Mouse (Mus musculus): ENCODE measurements around the gene Eps8. TPM values are rescaled to one million over a fixed set of nuclear protein-coding genes. Genes with fewer than 3 reads are reported as not detected.

Eps8 gene
- total RNA-seq, 2 experiments from 2014 or later, result 30.1 to 32.2 TPM

DNA sequence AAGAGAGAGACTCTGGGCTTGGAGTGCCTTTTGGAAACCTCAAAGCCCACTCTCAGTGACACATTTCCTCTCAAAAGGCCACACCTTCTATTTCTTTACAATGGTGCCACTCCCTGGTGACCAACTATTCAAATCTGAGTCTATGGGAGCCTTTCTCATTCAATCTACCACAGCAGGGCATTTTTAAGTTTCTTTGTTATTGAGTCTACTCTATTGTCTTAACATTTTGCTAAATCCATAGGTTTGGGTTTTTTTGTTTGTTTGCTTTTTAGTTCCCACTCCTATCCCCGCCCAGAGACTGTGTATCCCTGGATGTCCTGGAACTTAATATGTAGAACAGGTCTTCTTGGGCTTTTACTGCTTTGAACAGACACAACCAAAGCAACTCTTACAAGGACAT is 14.8 kb upstream of the Eps8 start:
- intact Hi-C loops (cut with DNase I), result no loop called here
- no peak for DNase-seq (ENCODE audit: low spot score in 2 of 2)

GRCm38 (mm10) chr6:137668331-137668730 is 13.7 kb upstream of the Eps8 start:
- no peak for DNase-seq (ENCODE audit: low spot score in 2 of 2)
- intact Hi-C loops (cut with DNase I), result no loop called here

DNA sequence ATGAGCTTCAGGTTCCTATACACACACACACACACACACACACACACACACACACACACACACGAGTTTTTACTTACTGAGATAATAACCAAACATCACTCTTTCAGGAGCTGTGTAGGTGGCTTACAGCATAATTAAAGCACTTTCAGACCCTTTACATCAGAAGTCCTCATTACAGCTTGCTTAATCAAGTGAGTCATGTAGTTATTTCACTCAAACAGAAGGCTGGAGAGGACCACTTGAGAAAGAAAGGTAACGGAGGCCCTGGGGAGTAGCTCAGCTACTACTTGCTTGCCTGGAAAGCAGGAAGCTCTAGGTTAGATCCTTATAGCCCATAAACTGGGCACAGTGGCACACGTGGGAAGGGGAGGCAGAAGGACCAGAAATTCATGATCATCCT is 13.0 kb upstream of the Eps8 start:
- intact Hi-C loops (cut with DNase I), result no loop called here
- no peak for DNase-seq (ENCODE audit: low spot score in 2 of 2)

GRCm38 (mm10) chr6:137664936-137665335 is 10.3 kb upstream of the Eps8 start:
- DNase-seq (ENCODE audit: low spot score in 2 of 2), result no peak

DNA sequence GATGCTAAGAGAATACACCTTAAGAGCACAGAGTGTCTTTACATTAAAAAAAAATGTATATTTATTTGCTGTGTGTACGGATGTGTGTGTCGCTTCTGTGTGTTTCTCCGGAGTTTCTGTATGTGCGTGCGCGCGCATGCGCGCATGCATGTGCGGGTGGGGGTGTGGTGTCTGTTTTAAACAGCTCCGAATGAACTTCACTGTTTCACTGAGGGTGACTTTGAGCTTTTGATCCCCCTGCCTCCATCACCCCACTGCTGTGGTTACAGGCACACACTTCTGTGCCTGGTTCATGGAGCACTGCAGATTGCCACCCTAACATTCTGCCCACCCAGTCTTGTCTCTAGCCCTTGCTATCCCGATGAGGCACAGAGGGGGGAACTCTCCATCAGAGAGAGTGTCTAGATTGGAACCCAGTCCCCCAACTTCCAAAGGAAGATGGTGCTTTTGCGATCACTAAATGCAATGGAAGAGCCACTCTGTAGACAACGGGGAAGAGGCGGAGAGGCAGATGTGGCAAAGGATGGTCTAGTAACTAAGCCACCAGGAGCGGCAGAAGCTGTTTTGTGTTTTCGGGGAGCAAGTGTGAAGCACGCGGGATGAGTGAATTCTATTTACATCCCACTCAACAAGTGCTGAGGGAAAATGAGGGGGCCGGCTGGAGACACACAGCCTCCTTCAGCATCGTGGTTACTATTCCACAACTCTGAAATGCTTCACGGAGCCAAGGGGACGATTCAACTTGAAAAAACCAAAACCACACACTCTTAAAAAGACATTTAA is 7.1 kb upstream of the Eps8 start:
- peak; percentile 72 to 84 for DNase-seq (ENCODE audit: low spot score in 2 of 2)
- intact Hi-C loops (cut with DNase I), result loop anchor here (5.0 kb wide), 1 partner anchor 51 kb away; no protein-coding TSS in a partner anchor

More at GRCm38 (mm10) chr6:137664936-137665335, 10.3 kb upstream of the Eps8 start:
- intact Hi-C loops (cut with DNase I), result loop anchor here (5.0 kb wide), 1 partner anchor 47 kb away; no protein-coding TSS in a partner anchor

DNA sequence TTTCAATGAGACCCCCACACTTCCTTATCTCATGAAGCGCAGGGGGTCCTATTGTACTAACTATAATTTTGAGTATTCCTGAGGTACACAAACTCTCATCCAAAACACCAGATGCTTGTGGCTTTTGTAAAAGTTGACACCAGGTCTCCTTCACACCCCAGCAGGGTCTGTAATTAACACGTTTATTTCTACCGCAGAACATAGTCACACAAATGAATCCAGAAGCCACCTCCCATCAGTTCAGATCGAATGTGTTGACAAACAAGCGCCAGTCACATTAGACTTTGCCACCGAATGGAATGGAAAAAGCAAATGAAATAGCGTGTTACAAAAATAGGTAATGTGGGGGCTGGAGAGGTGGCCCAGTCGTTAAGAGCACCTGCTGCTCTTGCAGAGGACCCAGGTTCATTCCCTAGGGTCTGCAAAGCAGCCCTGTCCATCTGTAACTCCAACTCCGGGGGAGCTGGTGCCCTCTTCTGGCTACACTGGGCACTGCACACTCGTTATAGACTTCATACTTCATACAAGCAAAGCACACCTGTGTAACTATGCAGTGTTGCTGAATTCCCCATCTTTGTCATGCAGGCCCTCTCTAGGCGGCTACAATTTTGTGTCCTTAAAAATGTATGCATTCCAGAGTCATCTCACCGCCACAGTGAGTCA is 3.9 kb upstream of the Eps8 start:
- intact Hi-C loops (cut with DNase I), result no loop called here
- DNase-seq (ENCODE audit: low spot score in 2 of 2), result no peak

DNA sequence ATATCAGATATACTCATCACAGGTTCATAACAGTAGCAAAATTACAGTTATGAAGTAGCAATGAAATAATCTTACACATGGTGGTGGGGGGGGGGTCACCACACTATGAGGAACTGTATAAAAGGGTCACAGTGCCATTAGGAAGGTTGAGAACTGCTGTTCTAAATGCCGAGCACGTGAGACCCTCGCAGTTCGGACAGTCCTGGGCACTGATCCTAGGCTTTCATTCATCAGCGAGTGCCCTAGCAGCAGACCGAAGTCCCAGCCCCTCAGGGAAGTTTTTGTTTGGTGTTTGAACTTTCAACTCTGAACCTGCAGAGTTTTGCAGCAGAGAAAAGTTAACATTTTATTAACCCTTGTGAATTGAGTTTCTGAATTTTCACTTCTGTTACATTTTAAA is 2.5 kb upstream of the Eps8 start:
- intact Hi-C loops (cut with DNase I), result no loop called here
- DNase-seq (ENCODE audit: low spot score in 2 of 2), result no peak

DNA sequence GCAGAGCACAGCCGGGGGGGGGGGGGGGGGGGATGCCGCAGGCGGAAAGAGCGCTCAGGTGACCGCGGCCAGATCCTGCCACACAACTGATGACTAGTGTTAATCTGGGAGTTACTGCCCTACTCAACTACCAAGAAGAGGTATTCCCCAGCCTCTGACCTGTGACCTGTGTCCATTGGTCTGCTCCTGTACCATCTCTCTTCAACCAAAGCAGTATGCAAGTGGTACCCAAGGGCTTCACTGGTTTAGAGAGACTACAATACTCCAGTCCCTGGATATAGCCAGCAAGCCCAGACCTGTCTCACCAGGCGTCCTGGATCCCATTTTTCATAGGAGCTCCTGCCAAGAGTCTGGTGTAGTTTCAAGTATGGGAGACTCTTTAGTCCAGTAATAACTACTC is 5.1 kb downstream of the Eps8 start:
- DNase-seq (ENCODE audit: low spot score in 2 of 2), result no peak
- intact Hi-C loops (cut with DNase I), result loop anchor here (2.0 to 5.0 kb wide), 2 partner anchors 75 to 192 kb away; no protein-coding TSS in a partner anchor

DNA sequence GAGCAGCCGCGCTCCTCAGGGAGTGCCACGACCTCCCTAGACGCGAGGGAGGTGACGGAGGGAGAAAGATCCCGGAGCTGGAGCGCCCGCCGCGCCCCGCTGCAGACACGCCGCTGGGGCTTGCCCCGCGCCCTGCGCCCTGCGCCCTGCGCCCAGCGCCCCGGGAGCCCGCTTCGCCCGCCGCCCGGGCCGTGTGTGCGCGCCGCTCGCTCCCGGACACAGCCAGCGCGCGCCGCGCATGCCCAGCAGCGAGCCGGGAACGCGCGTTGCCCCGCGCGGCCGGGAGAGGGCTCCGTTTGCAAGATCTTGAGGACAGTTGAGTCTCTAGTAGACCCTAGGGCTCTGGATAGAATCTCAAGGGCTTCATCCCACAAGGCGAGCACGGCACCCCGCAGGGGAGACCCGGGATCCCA is 5.6 kb downstream of the Eps8 start:
- intact Hi-C loops (cut with DNase I), result loop anchor here (2.0 to 5.0 kb wide), 2 partner anchors 76 to 192 kb away; no protein-coding TSS in a partner anchor
- peak; percentile 86 for DNase-seq (ENCODE audit: low spot score in 2 of 2)

- intact Hi-C loops (cut with DNase I), result loop anchor here (2.0 to 5.0 kb wide), 2 partner anchors 76 to 191 kb away; no protein-coding TSS in a partner anchor
- no peak for DNase-seq (ENCODE audit: low spot score in 2 of 2)
These were observed 6.3 kb downstream of the Eps8 start for GRCm38 (mm10) chr6:137648110-137649067.

- DNase-seq (ENCODE audit: low spot score in 2 of 2), result no peak
- intact Hi-C loops (cut with DNase I), result loop anchor here (2.0 to 5.0 kb wide), 2 partner anchors 77 to 190 kb away; no protein-coding TSS in a partner anchor
These were observed 7.0 kb downstream of the Eps8 start for GRCm38 (mm10) chr6:137647646-137648045.

- intact Hi-C loops (cut with DNase I), result loop anchor here (5.0 kb wide), 1 partner anchor 189 kb away; no protein-coding TSS in a partner anchor
- DNase-seq (ENCODE audit: low spot score in 2 of 2), result no peak
These were observed 8.0 kb downstream of the Eps8 start for GRCm38 (mm10) chr6:137646726-137647125.

- intact Hi-C loops (cut with DNase I), result loop anchor here (5.0 kb wide), 2 partner anchors 53 to 188 kb away; no protein-coding TSS in a partner anchor
- DNase-seq (ENCODE audit: low spot score in 2 of 2), result no peak
These were observed 9.8 kb downstream of the Eps8 start for GRCm38 (mm10) chr6:137644893-137645292.

DNA sequence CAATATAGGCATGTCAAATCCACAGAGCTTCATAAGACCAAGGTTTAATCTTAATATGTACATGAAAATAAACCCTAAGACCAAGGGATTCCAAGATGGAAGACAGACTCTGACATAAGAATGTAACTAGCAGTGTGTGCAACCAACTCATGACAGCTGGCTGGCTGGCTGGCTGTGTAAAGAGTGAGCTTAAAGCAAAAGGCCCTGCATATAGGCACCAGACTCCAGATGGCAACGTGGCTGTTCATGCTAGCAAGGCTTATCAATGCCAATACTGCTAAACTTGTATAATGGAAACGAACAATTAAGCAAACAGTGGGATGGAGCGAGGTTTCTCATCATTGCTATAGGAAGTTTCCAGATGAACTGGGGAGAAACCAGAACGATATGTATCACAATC is 10.9 kb downstream of the Eps8 start:
- intact Hi-C loops (cut with DNase I), result loop anchor here (5.0 kb wide), 1 partner anchor 52 kb away; no protein-coding TSS in a partner anchor
- DNase-seq (ENCODE audit: low spot score in 2 of 2), result no peak

GRCm38 (mm10) chr6:137641642-137642041 is 13.0 kb downstream of the Eps8 start:
- intact Hi-C loops (cut with DNase I), result loop anchor here (5.0 kb wide), 1 partner anchor 49 kb away; no protein-coding TSS in a partner anchor

GRCm38 (mm10) chr6:137638834-137639567 is 15.7 kb downstream of the Eps8 start:
- intact Hi-C loops (cut with DNase I), result no loop called here
- DNase-seq (ENCODE audit: low spot score in 2 of 2), result no peak

More at GRCm38 (mm10) chr6:137641642-137642041, 13.0 kb downstream of the Eps8 start:
- no peak for DNase-seq (ENCODE audit: low spot score in 2 of 2)

DNA sequence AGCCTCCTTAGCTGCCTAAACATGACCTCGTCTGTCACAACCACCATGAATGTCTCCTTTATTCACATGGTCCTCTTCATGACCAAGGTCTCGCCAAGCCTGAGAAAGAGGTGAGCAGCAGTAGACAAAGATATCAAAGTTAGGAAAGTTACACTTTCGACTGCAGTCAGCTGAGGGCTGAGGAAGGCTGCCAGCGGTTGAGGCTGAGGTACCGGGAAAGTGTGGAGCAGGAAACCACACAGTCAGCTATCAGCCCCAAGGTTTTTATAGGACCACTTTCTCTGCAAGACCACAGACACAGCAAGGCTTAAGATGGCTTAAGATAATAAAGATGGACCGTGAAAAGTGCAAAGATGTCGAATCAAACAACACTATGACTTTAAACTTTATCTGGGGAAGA is 17.2 kb downstream of the Eps8 start:
- no peak for DNase-seq (ENCODE audit: low spot score in 2 of 2)
- intact Hi-C loops (cut with DNase I), result no loop called here

GRCm38 (mm10) chr6:137636131-137636530 is 18.5 kb downstream of the Eps8 start:
- intact Hi-C loops (cut with DNase I), result no loop called here
- no peak for DNase-seq (ENCODE audit: low spot score in 2 of 2)

Measured in left cerebral cortex, postnatal 14 days (tissue).